Mouse (Mus musculus) ovary, postnatal 36 days (tissue): ENCODE data around the gene Lmntd1.

ENCODE experiments used
- DNase-seq: peaks from one replicate; pipeline ENCODE4 v3.0.0; 2022; ENCODE audit warnings: low spot score, mixed read lengths

Gene Lmntd1

DNA sequence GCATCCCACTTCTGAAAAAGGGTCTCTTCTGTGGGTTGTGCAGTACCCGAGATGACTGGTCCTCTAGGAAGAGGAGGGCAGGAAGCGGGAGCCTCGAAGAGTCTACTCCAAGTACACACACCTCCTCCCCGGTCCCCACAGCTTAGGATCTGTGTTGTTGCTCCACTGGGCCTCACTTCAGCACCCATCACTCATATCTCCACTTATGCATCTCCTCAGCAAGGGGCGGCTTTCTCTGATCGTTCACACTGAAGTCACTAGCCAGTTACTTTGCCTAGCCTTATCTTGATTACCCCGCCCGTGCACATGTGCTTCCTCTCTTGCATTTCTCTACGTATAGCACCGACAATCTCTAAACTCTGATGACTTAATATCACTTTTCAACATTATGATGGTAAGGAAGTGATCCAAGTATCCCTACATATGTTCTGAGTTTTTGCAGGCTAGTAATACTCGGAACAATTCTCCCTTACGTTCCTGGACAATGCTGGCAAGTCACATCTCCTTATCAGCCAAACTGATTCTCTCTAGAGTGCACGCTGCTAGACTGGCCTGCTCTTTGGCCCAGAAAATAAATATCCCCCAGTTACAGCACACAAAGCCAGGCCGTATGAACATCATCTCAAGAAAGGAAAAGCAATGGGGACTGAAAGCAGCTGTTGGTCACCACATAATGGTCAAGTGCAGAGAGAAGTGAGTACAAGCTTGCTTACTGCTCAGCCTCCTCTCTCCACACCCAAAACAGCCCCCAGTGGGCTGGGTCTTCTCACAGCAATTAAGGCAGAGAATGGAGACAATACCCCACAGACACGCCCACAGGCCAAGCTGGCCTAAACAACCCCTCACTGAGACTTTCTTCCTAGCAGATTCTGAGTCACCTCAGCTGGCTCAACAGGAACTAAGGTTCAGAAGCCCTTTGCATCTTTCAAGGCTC lies 56.8 kb downstream of the Lmntd1 start:
- DNase-seq: no peak

DNA sequence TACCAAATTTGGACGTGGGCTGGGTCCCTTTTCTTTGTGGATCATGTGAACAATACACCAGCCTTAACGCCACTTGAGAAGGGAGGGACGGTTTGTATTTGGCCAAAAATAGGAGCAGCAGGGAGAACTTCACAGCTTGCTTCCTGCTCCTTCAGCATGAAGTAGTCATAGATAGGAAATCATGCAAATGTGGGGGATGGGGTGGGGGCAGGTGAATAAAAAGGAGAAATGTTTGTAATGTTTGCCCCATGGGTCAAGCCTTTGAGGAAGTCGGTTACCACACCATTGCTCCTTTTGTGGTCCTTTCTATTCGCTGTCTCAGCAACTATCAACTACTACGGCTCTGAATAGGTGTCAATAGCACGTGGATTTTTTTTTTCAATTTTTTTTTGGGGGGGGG lies 60.9 kb downstream of the Lmntd1 start:
- no peak for DNase-seq

DNA sequence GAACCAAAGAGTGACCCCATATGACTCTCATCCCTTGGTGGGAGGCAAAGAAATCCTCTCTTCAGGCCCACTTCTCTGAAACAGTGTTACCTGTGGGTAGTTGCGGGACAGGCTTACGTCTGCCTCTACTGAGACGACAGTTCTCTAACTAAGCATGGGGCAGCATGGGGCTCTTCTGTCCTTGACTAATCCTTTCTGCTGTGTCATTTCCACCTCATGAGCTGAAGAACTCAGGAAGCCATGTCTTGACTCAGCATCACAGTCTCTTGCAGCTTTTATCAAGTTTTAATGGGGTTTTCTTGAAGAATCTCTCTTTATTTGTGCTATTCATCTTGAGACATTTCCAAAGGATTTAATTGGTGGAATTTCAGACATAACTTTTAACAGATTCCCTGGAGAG lies 61.3 kb downstream of the Lmntd1 start:
- DNase-seq: no peak

DNA sequence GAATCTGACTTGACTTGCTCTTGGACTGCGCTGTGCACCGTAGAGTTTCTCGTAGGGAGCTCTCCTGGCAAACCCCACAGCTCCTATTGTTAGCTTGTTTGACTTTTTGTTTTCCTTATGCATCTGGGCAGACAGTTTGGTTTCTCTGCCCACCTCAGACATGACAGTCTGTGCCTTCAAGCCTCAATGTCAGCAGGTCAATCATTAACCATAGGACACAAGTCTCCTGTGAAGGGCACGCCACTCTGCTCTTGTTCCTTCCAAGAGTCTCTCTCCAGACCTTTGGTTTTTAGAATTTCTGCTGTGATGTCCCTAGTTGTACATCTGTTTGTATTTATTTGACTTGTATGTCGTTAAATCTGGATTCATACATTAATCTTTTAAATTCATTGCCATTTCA lies 63.1 kb downstream of the Lmntd1 start:
- no peak for DNase-seq

DNA sequence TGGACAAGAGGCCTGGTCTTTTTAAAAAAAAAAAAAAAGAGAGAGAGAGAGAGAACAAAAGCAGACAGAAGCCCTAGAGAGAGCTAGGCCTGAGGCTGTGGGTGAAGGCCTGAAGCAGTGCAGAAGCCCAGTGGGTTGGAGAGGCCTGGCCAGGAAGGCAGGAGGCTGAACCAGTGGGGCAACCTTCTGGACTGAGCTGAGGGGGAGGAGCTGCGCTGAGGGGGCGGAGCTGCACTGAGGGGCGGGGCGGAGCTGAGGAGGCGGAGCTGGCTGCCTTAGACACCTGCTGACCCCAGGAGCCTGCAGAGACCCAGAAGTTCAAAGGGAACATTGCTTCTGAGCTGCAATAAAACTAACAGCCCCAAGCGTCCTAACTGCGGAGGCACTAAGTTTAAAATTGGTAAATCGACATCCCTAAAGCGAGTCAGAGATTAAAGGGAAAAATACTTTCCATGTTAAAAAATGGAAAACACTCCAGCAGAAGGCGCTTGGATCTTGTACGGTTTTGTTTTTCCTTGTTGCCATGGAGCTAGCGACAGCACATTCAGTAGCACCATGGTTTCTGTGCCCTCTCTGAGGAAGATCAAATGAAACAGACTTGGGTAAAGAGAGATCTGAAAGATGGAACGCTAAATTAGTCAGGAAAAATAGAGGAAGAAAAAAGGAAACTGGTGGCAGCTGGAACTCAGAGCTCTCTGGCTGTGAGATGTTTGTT lies 68.0 kb downstream of the Lmntd1 start:
- no peak for DNase-seq

DNA sequence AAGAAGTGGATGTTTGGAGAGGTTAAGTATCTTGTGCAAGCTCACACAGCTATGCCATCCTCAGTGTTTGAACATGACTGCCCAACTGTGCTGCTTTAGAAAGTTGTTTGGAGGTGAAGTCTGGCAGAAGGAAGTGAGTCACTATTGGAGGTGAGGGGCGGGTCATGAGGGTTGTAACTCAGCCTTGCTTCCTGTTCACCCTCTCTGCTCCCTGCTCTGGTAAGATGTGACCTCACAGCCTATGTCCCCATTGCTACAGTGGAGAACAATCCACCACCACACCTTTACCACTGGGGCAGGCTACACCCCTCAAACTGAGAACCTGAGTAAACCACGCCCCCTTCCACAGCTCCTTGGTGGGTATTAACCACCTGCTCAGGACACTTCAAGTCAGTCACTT lies 69.3 kb downstream of the Lmntd1 start:
- DNase-seq: no peak

DNA sequence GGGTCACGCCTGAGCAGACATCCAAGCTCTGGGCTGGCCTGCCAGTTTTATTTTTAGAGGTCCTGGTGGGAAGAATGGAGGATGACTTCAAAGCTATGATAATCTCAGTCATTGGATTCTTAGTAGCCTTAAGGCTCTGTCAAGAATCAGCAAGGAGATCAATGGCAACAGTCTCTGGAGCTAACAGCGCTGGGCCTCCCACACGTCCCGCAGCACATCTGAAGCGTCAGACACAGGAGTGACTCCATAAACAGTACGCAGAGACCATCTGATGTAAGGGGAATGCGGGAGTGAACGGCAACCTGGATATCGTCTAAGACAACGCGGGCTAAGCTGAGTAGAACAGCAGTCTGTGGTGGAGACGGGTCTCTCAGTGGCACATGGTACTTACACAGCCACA lies 69.8 kb downstream of the Lmntd1 start:
- DNase-seq: no peak

DNA sequence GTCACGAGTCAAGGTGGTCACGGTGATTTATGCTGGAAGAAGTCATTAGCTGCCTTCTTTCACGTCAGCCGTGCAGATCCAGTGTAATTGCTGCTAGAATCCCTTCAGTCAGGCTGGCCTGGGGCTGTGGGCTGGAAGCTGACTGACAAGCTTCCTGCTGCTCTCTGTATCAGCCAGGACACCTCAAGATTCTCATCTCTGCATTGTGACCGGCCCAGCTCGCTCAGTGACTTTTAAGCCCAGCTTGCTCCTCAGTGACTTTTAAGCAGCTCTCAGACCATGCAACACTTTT lies 74.6 kb downstream of the Lmntd1 start:
- no peak for DNase-seq

DNA sequence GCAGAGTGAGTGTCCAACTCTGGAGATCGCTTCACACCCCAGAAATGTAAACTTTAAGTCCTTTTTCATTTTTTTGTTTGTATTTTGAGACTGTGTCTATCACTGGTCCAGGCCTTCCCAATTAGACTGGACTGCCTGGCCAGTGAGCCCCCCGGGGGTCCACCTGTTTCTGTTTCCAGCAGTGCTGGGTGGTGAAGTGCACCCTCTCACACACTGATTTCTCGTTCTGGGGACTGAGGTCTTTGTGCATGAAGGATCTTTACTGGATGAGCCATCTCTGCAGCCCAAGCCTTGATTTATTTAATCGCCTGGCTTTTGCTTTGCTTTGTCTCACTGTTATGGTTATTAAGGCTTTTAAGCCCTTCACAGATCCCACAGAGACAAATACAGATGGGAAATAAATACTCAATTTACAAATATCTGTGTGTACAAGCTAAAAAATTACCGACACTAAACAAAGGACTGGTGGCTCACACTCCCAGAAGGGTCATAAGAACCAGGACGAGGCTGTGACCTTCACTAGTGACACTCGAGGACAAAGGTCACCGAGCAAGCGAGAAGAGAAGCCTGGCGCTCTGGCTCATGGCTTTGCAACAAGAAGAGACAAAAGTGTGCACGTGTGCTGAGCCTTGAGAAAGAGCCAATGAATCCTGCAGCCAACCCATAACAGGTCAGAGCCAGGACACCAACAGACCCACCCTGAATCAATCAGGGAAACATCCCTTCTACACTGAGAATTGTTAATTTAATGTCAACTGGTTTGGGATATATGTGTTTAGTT lies 75.1 kb downstream of the Lmntd1 start:
- DNase-seq: no peak

DNA sequence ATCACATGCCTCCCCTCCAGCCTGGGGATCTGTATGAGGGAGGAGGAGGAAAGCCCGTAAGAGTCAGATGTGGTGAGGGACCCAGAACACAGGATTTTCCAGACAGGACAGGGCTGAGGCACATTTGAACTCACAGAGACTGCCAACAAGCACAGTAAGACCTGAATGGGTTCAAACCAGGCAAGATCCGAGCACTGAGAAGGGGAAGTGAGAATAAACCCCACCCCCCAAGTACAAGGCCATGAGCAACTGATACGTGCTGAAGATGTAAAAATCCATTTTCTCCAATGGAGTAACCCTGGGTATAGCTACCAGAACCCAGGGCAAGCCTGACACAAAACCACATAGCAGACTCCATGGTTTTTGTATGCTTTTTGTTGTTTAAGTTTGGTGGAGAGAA lies 83.7 kb downstream of the Lmntd1 start:
- DNase-seq: no peak

DNA sequence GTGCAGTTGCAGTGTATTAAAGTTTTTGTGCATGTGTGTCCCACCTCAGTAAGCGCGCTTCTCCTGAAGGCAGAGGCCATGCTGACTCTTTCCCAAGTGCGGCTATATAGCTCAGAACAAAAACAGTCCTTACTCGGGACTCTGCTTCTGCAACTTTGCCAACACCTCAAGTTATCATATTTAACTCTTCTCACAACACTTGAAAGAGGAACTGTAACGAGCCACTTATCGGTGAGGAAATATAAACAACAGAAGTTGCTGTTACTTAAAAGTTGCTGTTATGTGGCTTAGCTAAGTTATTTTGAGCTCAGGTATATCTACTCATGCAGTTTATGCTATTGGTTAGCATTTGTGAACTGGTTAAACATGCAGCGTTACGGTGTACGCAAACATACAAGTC lies 90.8 kb downstream of the Lmntd1 start:
- DNase-seq: no peak

DNA sequence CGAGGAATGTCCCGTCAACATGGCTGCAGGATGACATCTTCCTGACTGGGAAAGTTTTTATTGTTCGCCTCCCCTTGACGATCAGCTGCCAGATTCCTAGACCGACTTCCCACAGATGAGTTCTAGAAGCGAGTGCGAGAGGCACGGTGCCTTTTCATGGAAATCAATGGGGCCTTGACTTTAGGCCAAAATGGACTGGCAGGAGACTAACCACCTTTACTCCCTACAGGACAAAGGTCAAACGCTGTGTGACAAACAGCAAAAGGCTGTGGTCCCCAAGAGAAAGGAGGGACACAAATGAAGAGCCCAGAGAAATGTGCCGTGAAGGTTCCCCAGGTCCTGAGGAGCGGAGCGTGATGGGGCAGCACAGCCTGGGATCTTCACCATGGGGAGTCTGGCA lies 91.5 kb downstream of the Lmntd1 start:
- DNase-seq: no peak

DNA sequence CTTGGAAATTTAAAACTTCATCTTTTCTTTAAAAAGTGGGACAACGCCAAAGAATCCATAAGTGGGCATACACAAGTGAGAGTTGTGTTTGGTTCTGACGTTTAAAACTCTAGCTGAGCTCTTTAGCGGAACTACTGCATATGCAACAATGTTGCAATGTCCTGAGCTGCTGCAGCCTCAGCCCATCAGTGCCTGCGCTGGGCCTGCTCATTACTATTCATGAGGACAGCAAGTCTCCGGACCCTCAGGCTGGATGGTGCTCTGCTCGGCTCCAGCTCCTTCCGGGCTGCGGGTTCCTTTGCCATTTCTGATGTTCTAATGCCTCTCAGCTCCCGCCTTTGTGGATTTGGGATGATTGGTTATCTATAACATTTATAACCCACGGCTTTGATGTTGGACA lies 97.1 kb downstream of the Lmntd1 start:
- no peak for DNase-seq

DNA sequence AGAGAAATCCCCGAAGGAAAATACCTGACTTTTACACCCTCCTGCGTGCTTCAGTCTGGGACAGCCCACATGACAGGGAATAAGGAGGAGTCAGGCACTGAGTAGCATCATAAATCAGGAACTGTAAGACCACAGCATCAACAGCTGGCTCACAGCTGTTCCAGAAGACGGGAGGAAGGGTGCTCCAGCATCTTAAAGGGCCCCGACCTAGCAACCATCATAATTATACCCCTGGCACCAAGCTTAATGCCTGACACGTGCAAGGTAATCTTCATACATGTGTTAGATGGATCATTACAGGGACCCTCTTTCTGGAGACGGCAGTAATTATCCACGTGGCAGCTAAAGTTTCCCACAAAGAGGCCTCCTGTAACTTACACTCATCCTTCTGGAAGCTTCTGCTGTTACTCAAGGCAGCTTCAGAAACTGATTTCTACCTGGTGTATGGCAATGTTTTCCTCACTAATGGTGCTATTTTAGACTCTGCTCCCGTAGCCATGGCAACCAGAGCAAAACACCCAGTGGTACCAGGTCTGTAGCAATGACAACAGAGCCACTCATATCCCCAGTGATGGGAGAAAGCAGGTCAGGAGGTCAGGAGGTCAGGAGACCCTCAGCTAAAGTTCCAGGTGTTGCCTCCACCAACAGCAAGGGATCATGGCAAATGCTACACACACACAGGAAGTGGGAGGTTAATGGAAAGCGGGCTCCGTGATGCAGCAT lies 98.1 kb downstream of the Lmntd1 start:
- no peak for DNase-seq

DNA sequence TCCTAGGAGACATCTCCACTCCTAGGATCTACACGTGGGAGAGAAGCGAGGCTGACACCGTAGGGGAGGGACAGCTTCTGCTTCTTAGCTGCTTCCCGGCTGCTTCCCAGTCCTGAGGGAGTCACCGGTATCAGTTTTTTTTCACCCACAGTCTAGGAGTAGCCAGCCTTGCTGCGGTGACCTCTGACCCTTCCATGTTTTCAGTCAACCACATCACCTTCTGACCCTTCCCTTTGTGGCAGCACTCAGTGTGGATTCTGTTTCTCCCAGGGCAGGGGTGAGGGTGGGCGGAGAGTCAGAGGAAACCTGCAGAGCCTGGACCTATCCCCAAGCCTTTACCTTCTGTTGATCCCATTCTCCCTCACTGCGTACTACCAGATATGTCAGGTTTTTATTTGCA lies 102.9 kb downstream of the Lmntd1 start:
- no peak for DNase-seq

DNA sequence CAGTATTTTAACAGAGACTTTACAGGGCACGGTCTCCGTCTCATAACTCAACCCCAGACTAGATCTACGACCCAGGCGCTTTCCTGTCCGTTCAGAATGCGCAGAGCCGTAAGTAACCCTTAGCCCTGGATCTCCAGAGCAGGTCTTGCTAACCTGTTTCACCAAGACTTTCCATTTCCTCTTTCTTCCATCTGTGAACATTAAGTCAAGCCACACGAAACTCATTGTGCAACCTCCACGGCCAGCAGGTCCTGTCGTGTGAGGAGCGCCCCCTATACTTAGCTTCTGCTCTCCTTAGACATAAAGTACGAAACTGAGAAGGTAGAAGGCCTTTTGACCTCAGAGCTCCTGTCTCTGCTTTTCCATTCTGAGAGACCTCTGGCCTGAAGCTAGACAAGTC lies 105.3 kb downstream of the Lmntd1 start:
- no peak for DNase-seq

DNA sequence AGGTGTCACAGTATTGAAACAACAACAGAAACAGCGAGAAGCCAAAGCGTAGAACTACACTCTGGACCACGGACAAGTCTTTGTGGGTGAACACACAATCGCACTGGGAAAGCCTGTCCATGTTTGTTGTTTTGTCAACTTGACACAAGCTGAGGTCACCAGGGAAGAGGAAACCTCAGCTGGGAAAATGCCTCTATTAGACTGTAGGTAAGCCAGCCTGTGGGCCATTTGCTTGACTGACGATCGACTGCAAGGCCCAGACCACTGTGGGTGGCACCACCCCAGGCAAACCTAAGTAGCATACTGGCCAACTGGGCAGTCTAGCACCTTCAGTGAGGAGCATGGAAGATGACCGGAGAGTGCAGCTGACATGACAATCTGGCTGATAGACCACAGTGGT lies 112.4 kb downstream of the Lmntd1 start:
- DNase-seq: no peak

DNA sequence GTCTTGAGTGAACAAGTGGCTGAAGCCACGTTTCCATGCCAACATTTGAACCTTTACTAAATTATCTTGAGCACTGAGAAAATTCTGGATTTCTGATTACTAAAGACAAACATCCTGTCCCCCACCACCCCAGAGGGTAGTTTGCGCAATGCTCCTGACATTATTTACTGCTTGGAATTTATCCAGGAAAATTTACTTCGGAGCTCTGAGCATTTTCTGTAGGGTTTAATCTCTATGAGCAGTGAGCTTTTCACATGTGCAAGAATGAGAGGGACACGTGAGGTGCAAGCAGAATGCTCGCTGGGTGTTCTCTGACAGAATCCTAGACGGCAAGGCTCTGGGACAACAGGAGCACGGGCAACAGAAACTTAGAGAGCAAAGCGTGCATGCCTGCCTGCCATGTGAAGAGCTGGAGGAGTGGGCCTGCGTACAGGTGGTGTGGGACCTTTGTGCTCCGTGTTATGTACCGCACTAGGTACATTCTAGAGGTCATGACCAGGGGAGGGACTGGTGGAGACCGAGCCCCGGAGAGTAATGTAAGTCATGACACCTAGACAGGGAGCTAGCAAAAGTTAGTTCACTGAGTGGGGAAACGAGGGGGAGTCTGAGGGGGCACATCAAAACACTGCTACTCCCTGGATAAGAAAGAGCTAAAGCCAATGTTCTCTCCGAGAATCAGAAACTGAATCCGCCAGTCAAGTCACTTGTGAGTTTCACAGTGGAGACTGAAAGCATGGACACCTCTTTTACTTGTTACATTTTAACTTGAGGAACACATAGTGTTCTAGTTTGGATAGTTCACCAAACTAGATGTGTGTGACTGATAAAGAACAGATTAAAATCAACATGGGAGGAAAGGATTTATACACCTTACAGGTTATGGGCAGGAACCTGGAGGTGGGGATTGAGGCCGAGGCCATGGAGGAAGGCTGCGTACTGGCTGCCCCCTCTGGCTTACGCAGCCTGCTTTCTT lies 114.3 kb downstream of the Lmntd1 start:
- DNase-seq: no peak

DNA sequence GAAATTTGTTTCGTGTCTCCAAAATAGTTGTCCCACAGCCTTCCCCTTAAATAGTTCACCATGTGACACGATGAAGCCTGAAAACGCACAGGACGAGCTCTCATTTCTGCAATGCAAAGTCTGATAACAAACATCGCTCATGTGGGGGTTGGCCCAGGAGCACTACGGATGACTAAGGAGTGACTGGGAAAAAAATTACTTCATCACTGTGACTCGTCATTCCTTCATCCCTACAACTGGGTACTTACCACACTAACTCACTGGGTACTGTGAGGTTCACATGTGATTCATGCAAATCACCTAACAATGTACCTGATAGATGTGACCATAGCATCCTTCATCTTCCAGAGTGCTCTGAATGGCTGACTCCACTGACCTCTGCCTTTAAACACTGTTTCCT lies 118.4 kb downstream of the Lmntd1 start:
- no peak for DNase-seq

DNA sequence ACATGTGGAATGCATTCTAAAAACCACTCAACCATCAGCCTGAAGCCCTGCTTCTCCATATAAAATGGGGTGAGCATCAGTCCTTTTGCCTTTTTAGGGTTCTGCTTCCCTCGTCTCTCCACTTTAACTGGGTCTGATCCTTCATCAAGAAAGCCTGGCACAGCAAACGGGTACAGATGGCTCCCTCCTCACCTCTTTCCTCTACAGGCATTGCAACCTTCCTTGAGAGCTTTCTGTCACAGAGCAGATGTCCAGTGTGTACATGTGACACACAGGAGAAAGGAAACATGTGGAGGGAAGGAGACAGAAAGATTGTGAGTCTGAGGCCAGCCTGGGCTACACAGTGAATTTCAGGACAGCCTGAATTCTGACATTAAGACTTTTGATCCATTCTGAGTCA lies 125.9 kb downstream of the Lmntd1 start:
- no peak for DNase-seq

DNA sequence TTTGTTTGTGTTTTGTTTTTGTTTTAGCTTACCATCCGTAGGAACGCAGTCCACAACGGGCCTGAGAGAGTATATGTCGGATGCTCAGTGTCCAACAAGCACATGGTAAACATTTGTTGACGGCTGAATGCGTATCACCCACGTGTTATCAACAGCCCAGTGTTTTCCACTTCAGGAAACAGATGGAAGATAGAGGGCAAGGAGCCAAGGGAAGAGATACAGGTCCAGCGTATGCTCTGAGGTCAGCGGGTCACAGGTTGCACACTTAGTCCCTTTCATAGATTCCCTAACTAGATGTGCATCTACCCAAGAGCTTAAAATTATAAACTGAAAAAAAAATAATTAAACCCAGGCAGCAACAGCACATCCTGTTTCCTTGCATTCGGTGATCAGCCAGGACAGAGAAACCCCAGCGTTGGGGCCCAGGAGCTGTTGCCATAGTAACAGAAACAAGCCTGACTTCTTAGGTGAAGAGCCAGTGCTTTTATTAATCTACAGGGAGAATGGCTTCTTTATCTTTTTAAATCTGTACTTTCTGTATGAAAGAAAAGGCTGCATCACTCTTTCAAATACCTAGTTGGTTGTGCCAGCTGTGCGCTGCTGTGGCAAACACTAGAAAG lies 128.0 kb downstream of the Lmntd1 start:
- DNase-seq: no peak
